Mouse (Mus musculus): ENCODE results near the gene Kif4.

The Kif4 gene

DNA sequence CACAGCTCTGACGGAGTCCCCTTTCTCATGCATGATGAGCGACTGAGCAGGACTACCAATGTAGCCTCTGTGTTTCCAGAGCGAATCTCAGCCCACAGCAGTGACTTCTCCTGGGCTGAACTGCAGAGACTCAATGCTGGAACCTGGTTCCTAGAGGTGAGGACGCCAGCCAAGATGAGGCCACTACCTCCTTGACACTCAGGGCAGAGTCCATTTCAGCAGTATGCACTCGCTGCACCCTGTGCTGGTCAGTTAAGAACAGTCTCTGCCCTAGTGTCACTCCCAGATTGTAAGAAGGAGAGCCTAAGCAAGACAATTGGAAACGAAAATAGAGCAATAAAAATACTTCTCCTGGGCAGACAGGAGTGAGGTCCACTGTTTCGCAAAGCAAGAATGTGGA lies 108.8 kb downstream of the Kif4 start:
- DNase-seq: no peak

DNA sequence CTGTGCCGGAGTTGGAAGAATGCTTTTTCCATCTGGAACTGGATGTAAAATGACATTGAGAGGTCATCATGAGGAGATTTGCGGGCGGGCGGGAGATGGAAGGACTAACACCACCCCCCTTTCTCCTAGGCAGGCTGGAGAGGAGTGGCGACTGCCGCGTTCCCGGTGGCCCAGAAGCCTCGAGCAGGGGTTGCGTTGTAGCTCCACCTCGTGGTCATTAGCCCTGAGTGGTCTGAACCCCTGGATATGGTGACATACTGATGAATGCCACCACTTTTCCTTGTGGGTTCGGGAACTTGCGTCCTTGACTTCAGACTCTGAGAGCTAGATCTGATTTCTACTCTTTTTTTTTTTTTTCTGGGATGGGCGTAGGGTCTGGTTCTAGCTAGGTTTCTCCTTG lies 113.4 kb downstream of the Kif4 start:
- DNase-seq: peak; percentile 66 to 80

DNA sequence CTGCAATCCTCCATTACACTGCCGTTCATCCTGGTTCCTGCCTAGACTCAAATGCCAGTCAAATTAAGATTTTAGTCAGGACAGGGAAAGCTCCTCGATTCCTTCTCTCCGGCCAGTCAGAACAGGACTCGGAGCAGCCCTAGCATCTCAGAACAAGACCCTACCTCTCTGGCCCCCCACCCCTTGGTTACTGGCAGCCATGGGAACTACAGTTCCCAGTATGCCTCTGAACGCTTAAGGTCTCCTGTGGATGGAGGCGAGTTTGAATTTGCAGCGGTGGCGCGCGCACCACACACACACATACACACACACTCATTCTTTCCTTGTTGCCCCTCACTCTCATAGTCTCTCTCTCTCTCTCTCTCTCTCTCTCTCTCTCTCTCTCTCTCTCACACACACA lies 113.9 kb downstream of the Kif4 start:
- peak; percentile 30 to 34 for DNase-seq

DNA sequence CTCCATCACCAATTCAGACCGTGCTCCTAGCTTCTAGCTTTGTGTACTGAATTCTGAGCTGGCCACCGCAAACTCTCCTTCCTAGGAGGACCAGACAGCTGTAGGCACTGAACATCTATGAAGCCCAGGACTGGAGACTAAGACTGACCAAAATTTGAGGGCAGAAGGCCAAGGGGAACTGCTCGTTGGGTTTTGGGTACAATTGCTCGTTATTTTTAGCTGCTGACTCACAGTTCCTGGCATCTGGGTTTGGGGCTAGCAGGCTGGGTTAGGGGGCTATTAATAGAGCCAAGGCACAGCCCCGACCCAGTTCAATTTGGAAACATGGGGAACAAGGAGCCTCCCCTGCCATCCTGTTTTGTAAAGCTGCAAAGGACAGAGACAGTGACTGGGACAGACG lies 115.2 kb downstream of the Kif4 start:
- no peak for DNase-seq

DNA sequence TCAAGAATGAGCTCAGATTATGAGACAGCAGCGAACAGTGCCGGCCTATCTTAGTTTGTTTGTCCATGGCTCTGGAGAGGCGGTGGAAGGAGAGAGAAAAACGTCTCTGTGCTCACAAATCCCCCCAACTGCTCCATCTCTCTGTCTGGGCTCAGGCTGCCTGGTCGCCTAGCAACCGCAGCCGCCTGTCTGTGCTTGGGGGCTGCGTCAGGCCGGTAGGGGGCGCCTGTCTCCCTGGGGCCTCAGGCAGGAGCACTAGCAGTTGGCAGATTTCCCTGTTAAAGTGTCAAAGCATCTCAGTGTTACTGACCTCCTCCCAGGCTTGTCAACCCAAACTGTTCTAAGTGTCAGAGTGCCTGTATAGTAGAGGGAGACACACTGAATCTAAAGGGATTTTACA lies 116.4 kb downstream of the Kif4 start:
- peak; percentile 65 to 77 for DNase-seq

DNA sequence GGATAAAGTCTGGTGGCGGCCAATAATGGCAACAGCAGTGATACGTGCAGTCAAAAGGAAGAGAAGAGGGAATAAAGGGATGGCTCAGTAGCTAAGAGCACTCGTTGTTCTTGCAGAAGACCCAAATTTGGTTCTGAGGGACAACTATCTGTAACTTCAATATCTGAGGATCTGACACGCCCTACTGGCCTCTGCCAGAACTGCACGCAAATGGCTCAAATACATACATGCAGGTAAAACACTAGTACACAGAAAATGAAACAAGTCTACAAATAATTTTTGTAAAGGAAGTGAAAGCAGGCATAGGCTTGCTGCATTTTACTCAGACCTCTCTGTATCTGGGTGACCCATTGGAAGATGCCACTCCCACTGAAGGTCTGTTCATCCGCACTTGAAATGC lies 140.3 kb downstream of the Kif4 start:
- DNase-seq: peak in 1 of 2 experiments; percentile 32

DNA sequence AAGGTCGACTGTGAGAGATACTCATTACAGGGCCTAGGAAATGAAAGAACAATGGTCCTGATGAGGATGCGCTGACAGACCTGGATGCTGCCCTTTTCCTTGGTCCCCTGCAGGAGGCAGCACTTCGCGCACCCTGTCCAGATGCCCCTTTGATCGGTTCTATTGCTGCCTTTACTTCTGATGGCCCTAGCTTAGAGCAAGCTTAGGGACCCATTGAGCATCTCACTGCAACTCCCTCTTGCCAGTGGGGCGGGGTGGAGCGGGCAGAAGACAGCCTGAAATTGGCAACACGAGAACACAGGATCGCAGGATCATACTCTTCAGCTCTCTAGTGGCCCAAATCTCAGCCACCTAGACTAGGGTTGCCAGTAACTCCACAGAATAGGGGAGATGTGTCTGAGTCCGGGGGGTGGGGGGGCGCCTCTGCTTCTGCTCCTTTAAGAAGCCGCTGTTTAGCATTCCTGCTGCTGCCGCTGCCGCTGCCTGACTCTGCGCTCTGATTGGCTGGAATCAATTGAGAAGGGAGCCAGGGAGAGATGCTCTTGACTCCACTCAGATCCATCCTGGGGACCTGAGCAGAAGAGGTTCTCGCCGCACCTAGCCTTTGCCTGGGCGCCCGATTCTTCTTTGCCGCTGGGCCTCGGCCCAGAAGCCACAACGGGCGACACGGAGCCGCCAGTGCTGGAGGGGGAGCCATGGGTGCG lies 141.8 kb downstream of the Kif4 start, which contains the start of gene Dlg3:
Gene Dlg3 (plus strand): TSS at position 542 of the 704 bp plus-strand sequence.
- peak; percentile 74 to 79 for DNase-seq

DNA sequence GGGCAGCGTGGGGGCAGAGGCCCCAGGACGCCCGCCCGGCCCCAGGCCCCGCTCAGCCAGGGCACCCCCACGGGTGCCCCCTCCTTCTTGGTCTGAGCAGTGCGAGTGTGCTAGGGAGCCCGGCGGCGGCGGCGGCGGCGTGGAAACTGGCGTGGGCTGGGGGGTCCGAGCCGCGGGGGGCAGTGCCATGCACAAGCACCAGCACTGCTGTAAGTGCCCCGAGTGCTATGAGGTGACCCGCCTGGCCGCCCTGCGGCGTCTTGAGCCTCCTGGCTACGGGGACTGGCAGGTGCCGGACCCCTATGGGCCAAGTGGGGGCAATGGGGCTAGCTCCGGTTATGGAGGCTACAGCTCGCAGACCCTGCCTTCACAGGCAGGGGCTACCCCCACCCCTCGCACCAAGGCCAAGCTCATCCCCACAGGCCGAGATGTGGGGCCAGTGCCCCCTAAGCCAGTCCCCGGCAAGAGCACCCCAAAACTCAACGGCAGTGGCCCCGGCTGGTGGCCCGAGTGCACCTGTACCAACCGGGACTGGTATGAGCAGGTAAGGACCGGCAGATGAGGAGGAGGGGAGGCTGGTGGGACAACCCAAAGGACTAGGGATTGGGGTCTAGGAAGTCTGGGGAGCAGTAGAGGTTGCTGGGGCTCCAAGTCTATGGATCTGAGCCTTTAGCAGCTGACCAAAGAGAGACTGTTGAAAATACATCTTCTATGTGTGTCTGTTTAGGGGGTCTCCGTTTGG lies 142.5 kb downstream of the Kif4 start:
- DNase-seq: peak in 1 of 2 experiments; percentile 27

DNA sequence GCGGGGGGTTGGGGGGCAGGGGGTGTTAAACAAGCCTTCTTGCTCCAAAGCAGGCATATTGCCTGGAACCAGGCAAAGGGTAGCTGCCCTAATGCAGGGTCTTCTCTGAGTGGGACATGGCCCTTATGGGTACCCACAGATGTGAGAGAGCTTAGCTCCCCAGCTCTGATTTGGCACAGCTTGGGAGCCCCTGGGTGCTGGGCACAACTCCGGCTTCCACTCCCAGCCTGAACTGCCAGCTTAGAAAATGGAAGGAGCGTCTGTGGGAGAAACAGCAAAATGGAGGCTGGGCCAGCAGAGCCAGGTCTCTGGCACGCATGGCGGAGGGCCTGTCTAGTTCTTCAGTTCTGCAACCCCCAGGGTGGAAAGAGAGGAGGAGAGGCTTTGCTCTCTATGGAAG lies 143.7 kb downstream of the Kif4 start:
- peak; percentile 42 to 45 for DNase-seq

DNA sequence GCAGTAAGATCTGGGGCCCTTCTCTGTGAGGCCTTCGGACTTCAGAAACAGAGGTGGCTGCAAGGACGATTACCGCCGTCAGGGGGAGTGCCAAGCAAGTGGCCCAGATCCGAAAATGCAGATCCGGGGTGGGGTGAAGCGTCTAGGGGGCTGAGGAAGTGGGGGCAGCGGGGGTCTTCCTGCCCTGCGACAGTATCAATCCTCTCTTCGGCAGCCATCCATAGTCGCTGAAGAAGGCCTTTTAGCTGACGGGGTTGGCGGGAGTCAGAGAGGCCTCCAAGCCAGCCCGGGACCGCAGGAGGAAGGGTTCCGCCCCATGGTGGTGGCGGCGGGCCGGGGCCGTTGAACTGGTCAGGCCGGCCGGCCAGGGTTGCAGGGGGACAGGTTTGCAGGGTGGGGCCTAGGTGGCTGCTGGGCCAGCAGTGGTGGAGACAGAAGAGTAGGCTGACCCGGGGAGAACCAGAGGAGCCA lies 148.8 kb downstream of the Kif4 start:
- peak; percentile 58 to 73 for DNase-seq

DNA sequence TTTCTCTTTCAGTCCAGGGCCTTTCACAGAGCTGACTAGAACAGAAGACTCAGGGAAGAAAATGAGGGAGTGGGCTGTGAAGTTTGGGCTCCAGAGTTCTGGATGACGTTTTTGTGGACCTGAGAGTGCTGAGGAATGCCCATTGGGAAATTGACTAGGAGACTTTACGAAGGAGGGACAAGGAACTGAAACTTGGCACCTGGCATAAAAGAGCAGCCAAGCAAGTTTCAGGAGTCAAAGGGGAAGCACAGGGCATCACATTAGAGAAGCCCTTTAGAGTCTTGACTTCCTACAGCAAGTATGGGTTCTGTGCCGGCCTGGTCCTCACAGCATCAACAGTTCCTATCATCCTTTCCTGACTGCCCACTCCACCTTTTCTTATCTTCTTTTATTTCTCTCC lies 149.9 kb downstream of the Kif4 start:
- no peak for DNase-seq

DNA sequence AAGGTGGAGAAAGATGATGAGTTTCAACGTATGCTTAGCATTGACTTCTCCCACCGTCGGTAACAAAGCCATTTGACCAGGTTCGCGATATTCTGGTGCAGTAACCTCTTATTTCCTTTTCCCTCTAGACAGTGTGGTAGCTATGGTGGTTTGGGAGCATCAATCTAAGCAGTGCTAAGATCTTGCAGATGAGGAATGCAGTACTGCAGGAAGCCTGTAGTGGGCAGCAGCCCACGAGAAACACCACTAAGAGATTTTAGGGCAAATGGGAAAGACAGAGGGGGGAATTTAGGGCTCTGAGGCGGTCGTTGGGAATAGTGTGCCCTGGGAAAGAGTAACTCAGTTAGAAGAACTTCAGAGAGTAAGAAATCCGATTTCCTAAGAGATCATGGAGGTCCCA lies 151.0 kb downstream of the Kif4 start:
- DNase-seq: peak; percentile 74 to 80

Data from cerebellum, postnatal 25 days (tissue).